Comparison of ENCODE assay signal across 23 mouse cellular contexts in genomic region chr9:118159936-118160335, GRCm38 (mm10). TPM values are rescaled to one million over a fixed set of nuclear protein-coding genes. Genes with fewer than 3 reads are reported as not detected.
DNase-seq lines count a peak whose midpoint lies in the region; ATAC-seq and TF ChIP-seq lines count a peak whose summit lies in the region.
"Had no signal": no experiment of that assay in that cellular context is flagged by ENCODE, and none has a peak within 500 bp of the region (broad histone marks: within the 10 kb centered on the region; RNA-seq: fewer than 3 reads in every experiment).

No protein-coding gene starts in this region.

- no peaks in the 10 kb centered on the region for H3K4me1 ChIP-seq in intestine, embryonic 16.5 days (ENCODE audit: control insufficient read depth, insufficient read depth, low read length)
- no peaks in the 10 kb centered on the region for H3K4me1 ChIP-seq in midbrain, postnatal 0 days (ENCODE audit: insufficient read depth, low read length)
- H3K4me1 ChIP-seq: limb, embryonic 13.5 days; midbrain, embryonic 15.5 days; neural tube, embryonic 15.5 days; stomach, embryonic 15.5 days had no signal

- no peaks in the 10 kb centered on the region for H3K9me3 ChIP-seq in intestine, embryonic 16.5 days (ENCODE audit: control insufficient read depth, low read length)
- H3K9me3 ChIP-seq in midbrain, postnatal 0 days (ENCODE audit: low read length) = no peaks in the 10 kb centered on the region
- H3K9me3 ChIP-seq: limb, embryonic 13.5 days; liver, embryonic 15.5 days; megakaryocyte, embryonic 14.5 days; midbrain, embryonic 15.5 days; neural tube, embryonic 15.5 days; stomach, embryonic 15.5 days had no signal

- no peak overlapping the region for H3K4me3 ChIP-seq in intestine, embryonic 16.5 days (ENCODE audit: low read length)
- H3K4me3 ChIP-seq in midbrain, postnatal 0 days (ENCODE audit: low read depth, low read length) = no peak overlapping the region
- H3K4me3 ChIP-seq: gastrocnemius, adult 2 months; limb, embryonic 13.5 days; liver, embryonic 15.5 days; megakaryocyte, embryonic 14.5 days; midbrain, embryonic 15.5 days; neural tube, embryonic 15.5 days; stomach, embryonic 15.5 days had no signal

- no peaks in the 10 kb centered on the region for H3K36me3 ChIP-seq in intestine, embryonic 16.5 days (ENCODE audit: control insufficient read depth, insufficient read depth, low read length)
- no peaks in the 10 kb centered on the region for H3K36me3 ChIP-seq in midbrain, postnatal 0 days (ENCODE audit: insufficient read depth, low read length)
- H3K36me3 ChIP-seq: limb, embryonic 13.5 days; liver, embryonic 15.5 days; midbrain, embryonic 15.5 days; neural tube, embryonic 15.5 days; stomach, embryonic 15.5 days had no signal

- no peak overlapping the region for H3K9ac ChIP-seq in intestine, embryonic 16.5 days (ENCODE audit: low read depth, low read length)
- H3K9ac ChIP-seq in midbrain, postnatal 0 days (replicated peaks; ENCODE audit: low read length, poor library complexity, severe bottlenecking) = no peak overlapping the region
- H3K9ac ChIP-seq: hindbrain, embryonic 14.5 days; limb, embryonic 13.5 days; liver, embryonic 15.5 days; midbrain, embryonic 15.5 days; neural tube, embryonic 15.5 days; stomach, embryonic 15.5 days had no signal

- TF ChIP-seq CTCF in midbrain, postnatal 0 days (IDR thresholded peaks at IDR 0.05) = no peak

- peak; percentile 26 for DNase-seq in adrenal gland, adult 8-10 months
- DNase-seq in adrenal gland, postnatal 4 days (ENCODE audit: low spot score in 2 of 2) = no peak
- DNase-seq in ovary, adult 18-20 months (ENCODE audit: low spot score) = peak; percentile 12
- DNase-seq in ovary, postnatal 36 days (ENCODE audit: low spot score) = no peak
- DNase-seq in adrenal gland, postnatal 10 days = peak; percentile 22
- DNase-seq in midbrain, postnatal 0 days (ENCODE audit: low spot score) = no peak
- DNase-seq: B cell, adult 2 months; cerebellum, adult 18-20 months; cerebellum, postnatal 36 days; gastrocnemius, adult 2 months; kidney, adult 9 months; lung, postnatal 14 days; right cerebral cortex, postnatal 25 days had no signal

- ATAC-seq in megakaryocyte-erythroid progenitor cell, adult 5-6 weeks (replicated peaks; ENCODE audit: low FRiP score, low TSS enrichment, poor library complexity, severe bottlenecking) = peak; percentile 92
- ATAC-seq in intestine, embryonic 16.5 days = no peak
- ATAC-seq in midbrain, postnatal 0 days (ENCODE audit: low FRiP score) = no peak
- ATAC-seq: midbrain, embryonic 15.5 days; Patski had no signal

- H3K27me3 ChIP-seq in intestine, embryonic 16.5 days (replicated peaks; ENCODE audit: control insufficient read depth, insufficient read depth, low read length) = no peaks in the 10 kb centered on the region
- no peaks in the 10 kb centered on the region for H3K27me3 ChIP-seq in midbrain, postnatal 0 days (ENCODE audit: insufficient read depth, low read length)
- H3K27me3 ChIP-seq: limb, embryonic 13.5 days; liver, embryonic 15.5 days; megakaryocyte, embryonic 14.5 days; midbrain, embryonic 15.5 days; neural tube, embryonic 15.5 days; Patski; stomach, embryonic 15.5 days had no signal

- no peak overlapping the region for H3K4me2 ChIP-seq in intestine, embryonic 16.5 days (ENCODE audit: low read depth, low read length)
- no peak overlapping the region for H3K4me2 ChIP-seq in midbrain, postnatal 0 days (ENCODE audit: low read depth, low read length, poor library complexity, severe bottlenecking)
- H3K4me2 ChIP-seq: hindbrain, embryonic 14.5 days; limb, embryonic 13.5 days; liver, embryonic 15.5 days; midbrain, embryonic 15.5 days; neural tube, embryonic 15.5 days; stomach, embryonic 15.5 days had no signal

- H3K27ac ChIP-seq in intestine, embryonic 16.5 days (ENCODE audit: low read length) = no peak overlapping the region
- H3K27ac ChIP-seq in midbrain, postnatal 0 days (ENCODE audit: low read depth, low read length) = no peak overlapping the region
- H3K27ac ChIP-seq: gastrocnemius, adult 2 months; hindbrain, embryonic 14.5 days; limb, embryonic 13.5 days; liver, embryonic 15.5 days; midbrain, embryonic 15.5 days; neural tube, embryonic 15.5 days; stomach, embryonic 15.5 days had no signal

- 52% methylated on average over 3 of the region's 3 CpGs for WGBS in intestine, embryonic 16.5 days
- WGBS in midbrain, postnatal 0 days = 78% methylated on average over 3 of the region's 3 CpGs

RNA-seq across cellular contexts. Expression of gene Cmc1, which starts 10.0 kb away (rescaled TPM):
- 10 to 100 TPM; 25.0 to 29.6 (median 26.9) TPM for total RNA-seq in adrenal gland, adult 8-10 months (2022)
- 10 to 100 TPM; 32.8 to 40.3 TPM for total RNA-seq in adrenal gland, postnatal 4 days (2021)
- total RNA-seq in adrenal gland, postnatal 10 days (2021) = 10 to 100 TPM; 48.2 to 50.6 TPM
- total RNA-seq in megakaryocyte-erythroid progenitor cell, adult 5-6 weeks (2014; fragmentation: Nextera tagmentation) = 52.2 and 70.7 TPM in 2 replicates
- total RNA-seq in megakaryocyte-erythroid progenitor cell, adult 5-6 weeks (2017) = 84.5 and 129 TPM in 2 replicates
- 57.6 and 69.8 TPM in 2 replicates for polyA plus RNA-seq in intestine, embryonic 16.5 days (2015; fragmentation: Nextera tagmentation; extraction: Ambion mirVana)
- 3.2 and 6.3 TPM in 2 replicates for total RNA-seq in midbrain, postnatal 0 days (2014; rRNA removed)
- 37.8 and 44.6 TPM in 2 replicates for polyA plus RNA-seq in midbrain, postnatal 0 days (2015; fragmentation: Nextera tagmentation; extraction: Ambion mirVana)

Comparison
In these comparisons a context has a peak if more than half of its experiments do, and no peak if none do; other contexts are left out.
1. DNase-seq: peak in adrenal gland, adult 8-10 months (single experiment), ovary, adult 18-20 months (single experiment) and adrenal gland, postnatal 10 days (single experiment); none in adrenal gland, postnatal 4 days (0 of 2), ovary, postnatal 36 days (single experiment) and midbrain, postnatal 0 days (single experiment).